Mouse (Mus musculus) neural tube, embryonic 12.5 days (tissue): ENCODE measurements around the gene Ift46. TPM values are rescaled to one million over a fixed set of nuclear protein-coding genes. Genes with fewer than 3 reads are reported as not detected.

Experiments
- ATAC-seq: fragments of 200-750 bp; cut with Nextera tagmentation; 2 replicates; pipeline ENCODE4 v1.8.0; 2017; ENCODE audit warnings: low read depth, mild to moderate bottlenecking, moderate TSS enrichment, moderate library complexity; ENCODE audit not compliant: low FRiP score
- H3K27ac ChIP-seq: fragments of 300-500 bp; sonication (generic); 2 replicates; pipeline ENCODE4 v1.5.1; 2016
- H3K27me3 ChIP-seq: fragments of 300-500 bp; sonication (generic); replicated peaks from 2 replicates; pipeline ENCODE4 v1.6.1; 2016; ENCODE audit warnings: mild to moderate bottlenecking
- H3K36me3 ChIP-seq: fragments of 300-500 bp; sonication (generic); 2 replicates; pipeline ENCODE4 v1.6.1; 2016; ENCODE audit warnings: mild to moderate bottlenecking
- H3K4me1 ChIP-seq: fragments of 300-500 bp; sonication (generic); 2 replicates; pipeline ENCODE4 v1.6.1; 2016
- H3K4me2 ChIP-seq: fragments of 300-500 bp; sonication (generic); replicated peaks from 2 replicates; pipeline ENCODE4 v1.6.1; 2016; ENCODE audit warnings: mild to moderate bottlenecking
- H3K4me3 ChIP-seq: fragments of 300-500 bp; sonication (generic); 2 replicates; pipeline ENCODE4 v1.5.1; 2016
- H3K9ac ChIP-seq: fragments of 300-500 bp; sonication (generic); 2 replicates; pipeline ENCODE4 v1.6.1; 2016; ENCODE audit warnings: mild to moderate bottlenecking
- H3K9me3 ChIP-seq: fragments of 300-500 bp; sonication (generic); 2 replicates; pipeline ENCODE4 v1.6.1; 2016; ENCODE audit warnings: mild to moderate bottlenecking
- WGBS: fragments of 180-500 bp; shearing (Covaris S2); methylation state at CpG from one replicate; pipeline ENCODE4 v1.1.7; 2016; 5-methylcytosine and 5-hydroxymethylcytosine counted together
- polyA plus RNA-seq: library from polyadenylated mRNA; unstranded; fragments of >200 nt; fragmentation: Nextera tagmentation; extraction: Ambion mirVana; gene quantifications from 2 replicates; pipeline ENCODE4 v1.2.1, GENCODE M21; 2016

The Ift46 gene
- polyA plus RNA-seq, 1 experiment from 2014 or later, result 155 TPM

- 93% methylated on average over 15 of the region's 15 CpGs for WGBS
- no peak for ATAC-seq
These were observed 52.5 kb downstream of the Ift46 start for GRCm38 (mm10) chr9:44819920-44820827.

GRCm38 (mm10) chr9:44826660-44827059, 59.0 kb downstream of the Ift46 start:
- Histone ChIP-seq H3K27ac (no peak overlapping the region), H3K4me2 (no peak overlapping the region), H3K9ac (no peak overlapping the region), H3K4me3 (no peak overlapping the region), H3K4me1 (no peaks in the 10 kb centered on the region), H3K27me3 (no peaks in the 10 kb centered on the region), H3K36me3 (peaks cover 92% of the 10 kb centered on the region), H3K9me3 (no peaks in the 10 kb centered on the region)
- ATAC-seq, result no peak
- WGBS, result 90% methylated on average over 7 of the region's 7 CpGs

More at GRCm38 (mm10) chr9:44819920-44820827, 52.5 kb downstream of the Ift46 start:
- no peak overlapping the region for H3K4me2 ChIP-seq
- no peaks in the 10 kb centered on the region for H3K9me3 ChIP-seq
- no peak overlapping the region for H3K4me3 ChIP-seq
- H3K36me3 ChIP-seq, result peaks cover 98% of the 10 kb centered on the region
- no peak overlapping the region for H3K9ac ChIP-seq
- H3K4me1 ChIP-seq, result no peaks in the 10 kb centered on the region
- no peak overlapping the region for H3K27ac ChIP-seq
- H3K27me3 ChIP-seq, result no peaks in the 10 kb centered on the region

- no peak overlapping the region for H3K4me3 ChIP-seq
- no peak overlapping the region for H3K9ac ChIP-seq
- no peak overlapping the region for H3K4me2 ChIP-seq
- ATAC-seq, result no peak
- peaks cover 93% of the 10 kb centered on the region for H3K36me3 ChIP-seq
- no peaks in the 10 kb centered on the region for H3K27me3 ChIP-seq
- H3K4me1 ChIP-seq, result no peaks in the 10 kb centered on the region
- no peak overlapping the region for H3K27ac ChIP-seq
- WGBS, result 97% methylated on average over 11 of the region's 11 CpGs
- H3K9me3 ChIP-seq, result no peaks in the 10 kb centered on the region
These were observed 61.2 kb downstream of the Ift46 start for GRCm38 (mm10) chr9:44828944-44829343.

- Histone ChIP-seq H3K27ac (no peak overlapping the region), H3K36me3 (peaks cover 94% of the 10 kb centered on the region), H3K9me3 (no peaks in the 10 kb centered on the region), H3K27me3 (no peaks in the 10 kb centered on the region), H3K9ac (no peak overlapping the region), H3K4me1 (no peaks in the 10 kb centered on the region), H3K4me3 (no peak overlapping the region), H3K4me2 (no peak overlapping the region)
- 88% methylated on average over 2 of the region's 2 CpGs for WGBS
- no peak for ATAC-seq
These were observed 62.8 kb downstream of the Ift46 start for GRCm38 (mm10) chr9:44830506-44830905.

- no peak overlapping the region for H3K27ac ChIP-seq
- peaks cover 92% of the 10 kb centered on the region for H3K36me3 ChIP-seq
- no peak overlapping the region for H3K4me3 ChIP-seq
- no peaks in the 10 kb centered on the region for H3K9me3 ChIP-seq
- H3K27me3 ChIP-seq, result no peaks in the 10 kb centered on the region
- no peak overlapping the region for H3K4me2 ChIP-seq
- ATAC-seq, result no peak
- WGBS, result 94% methylated on average over 4 of the region's 4 CpGs
- no peaks in the 10 kb centered on the region for H3K4me1 ChIP-seq
- H3K9ac ChIP-seq, result no peak overlapping the region
These were observed 64.6 kb downstream of the Ift46 start for GRCm38 (mm10) chr9:44832356-44832755.

- H3K9ac ChIP-seq, result no peak overlapping the region
- H3K4me3 ChIP-seq, result no peak overlapping the region
- H3K36me3 ChIP-seq, result peaks cover 90% of the 10 kb centered on the region
- no peak overlapping the region for H3K4me2 ChIP-seq
- no peaks in the 10 kb centered on the region for H3K27me3 ChIP-seq
- no peaks in the 10 kb centered on the region for H3K9me3 ChIP-seq
- H3K27ac ChIP-seq, result no peak overlapping the region
- 56% methylated on average over 7 of the region's 7 CpGs for WGBS
- no peaks in the 10 kb centered on the region for H3K4me1 ChIP-seq
- no peak for ATAC-seq
These were observed 68.7 kb downstream of the Ift46 start for GRCm38 (mm10) chr9:44836439-44836838.

- Histone ChIP-seq H3K9me3 (no peaks in the 10 kb centered on the region), H3K36me3 (peaks cover 90% of the 10 kb centered on the region), H3K27me3 (no peaks in the 10 kb centered on the region), H3K27ac (no peak overlapping the region), H3K4me1 (no peaks in the 10 kb centered on the region), H3K4me3 (no peak overlapping the region), H3K9ac (no peak overlapping the region), H3K4me2 (no peak overlapping the region)
- WGBS, result 91% methylated on average over 10 of the region's 10 CpGs
- no peak for ATAC-seq
These were observed 73.5 kb downstream of the Ift46 start for GRCm38 (mm10) chr9:44841241-44841640.

Other genes starting within 250 kb of the Ift46 start
- gene Cxcr5, start 206.0 kb upstream of the Ift46 start, polyA plus RNA-seq, result not detected in 2 replicates
- gene Ddx6, start 163.0 kb upstream of the Ift46 start, polyA plus RNA-seq, result 17.6 and 26.7 TPM in 2 replicates
- gene Treh, start 94.7 kb upstream of the Ift46 start, polyA plus RNA-seq, result not detected in 2 replicates
- 58.9 and 61.6 TPM in 2 replicates for gene Phldb1, start 32.7 kb upstream of the Ift46 start, polyA plus RNA-seq
- 169 and 182 TPM in 2 replicates for gene Arcn1, start 63 bp upstream of the Ift46 start, polyA plus RNA-seq
- gene Tmem25, start 31.4 kb downstream of the Ift46 start, polyA plus RNA-seq, result 8.0 and 9.0 TPM in 2 replicates
- 0.28 TPM in 1 of 2 replicates, not detected in the other for gene Ttc36, start 35.2 kb downstream of the Ift46 start, polyA plus RNA-seq
- 25.3 and 29.6 TPM in 2 replicates for gene Kmt2a, start 113.4 kb downstream of the Ift46 start, polyA plus RNA-seq
- gene Atp5l, start 152.8 kb downstream of the Ift46 start, polyA plus RNA-seq, result 602 and 611 TPM in 2 replicates
- gene Ube4a, start 197.7 kb downstream of the Ift46 start, polyA plus RNA-seq, result 34.0 and 34.3 TPM in 2 replicates
- gene Cd3g, start 212.5 kb downstream of the Ift46 start, polyA plus RNA-seq, result 0.25 TPM in 1 of 2 replicates, not detected in the other
- not detected in 2 replicates for gene Cd3d, start 213.9 kb downstream of the Ift46 start, polyA plus RNA-seq
- not detected in 2 replicates for gene Cd3e, start 241.7 kb downstream of the Ift46 start, polyA plus RNA-seq